Mouse (Mus musculus): ENCODE data around the gene Coro1a.

GRCm38 (mm10) chr7:126696886-126697285 lies 10.7 kb downstream of the Coro1a start:
- no peak for TF ChIP-seq CTCF (conservative IDR thresholded peaks at IDR 0.05; ENCODE audit: insufficient read depth, insufficient read length, low read depth, low read length)
- no peak for TF ChIP-seq POLR2A (IDR thresholded peaks at IDR 0.05; ENCODE audit: low read depth, low read length)

All from kidney, adult 2 months (tissue).